Mouse (Mus musculus): ENCODE results near the gene Dnase1l2.

Dnase1l2 gene

GRCm38 (mm10) chr17:24442632-24443155 lies at the start of gene Dnase1l2:
TSS of gene Dnase1l2 (minus strand) at chr17:24443105.
- DNase-seq (ENCODE audit: low spot score): peak; percentile 22

- DNase-seq (ENCODE audit: low spot score): no peak
These were observed 47.5 kb upstream of the Dnase1l2 start for GRCm38 (mm10) chr17:24490399-24490798.

GRCm38 (mm10) chr17:24489265-24490030 lies 46.5 kb upstream of the Dnase1l2 start:
- DNase-seq (ENCODE audit: low spot score): no peak

DNA sequence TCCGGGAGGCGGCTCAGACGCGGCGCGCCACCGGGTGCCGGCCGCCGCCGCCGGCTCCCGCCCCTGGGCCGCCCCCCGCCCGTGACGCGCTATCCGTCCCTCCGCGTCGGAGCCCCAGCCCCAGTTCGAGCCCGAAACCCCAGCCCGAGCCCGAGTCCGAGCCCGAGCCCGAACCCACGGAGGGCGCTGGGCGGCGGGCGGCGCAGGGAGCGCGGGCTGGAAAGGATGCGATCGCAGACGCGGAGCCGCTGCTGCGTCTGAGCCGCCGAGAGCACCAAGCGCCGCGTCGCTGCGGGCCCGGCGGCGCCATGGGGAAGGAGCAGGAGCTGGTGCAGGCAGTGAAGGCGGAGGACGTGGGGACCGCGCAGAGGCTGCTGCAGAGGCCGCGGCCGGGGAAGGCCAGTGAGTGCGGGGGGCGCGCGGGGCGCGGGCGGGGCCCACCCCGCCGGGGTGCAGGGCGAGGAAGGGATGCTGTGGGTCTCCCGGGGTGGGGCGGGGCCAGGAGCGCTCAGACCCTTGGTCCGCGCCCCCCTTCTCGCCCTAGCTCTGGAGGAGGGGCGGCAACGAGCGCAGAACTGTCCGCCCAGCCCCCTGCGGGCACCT lies 45.9 kb upstream of the Dnase1l2 start:
- DNase-seq (ENCODE audit: low spot score): peak; percentile 51

DNA sequence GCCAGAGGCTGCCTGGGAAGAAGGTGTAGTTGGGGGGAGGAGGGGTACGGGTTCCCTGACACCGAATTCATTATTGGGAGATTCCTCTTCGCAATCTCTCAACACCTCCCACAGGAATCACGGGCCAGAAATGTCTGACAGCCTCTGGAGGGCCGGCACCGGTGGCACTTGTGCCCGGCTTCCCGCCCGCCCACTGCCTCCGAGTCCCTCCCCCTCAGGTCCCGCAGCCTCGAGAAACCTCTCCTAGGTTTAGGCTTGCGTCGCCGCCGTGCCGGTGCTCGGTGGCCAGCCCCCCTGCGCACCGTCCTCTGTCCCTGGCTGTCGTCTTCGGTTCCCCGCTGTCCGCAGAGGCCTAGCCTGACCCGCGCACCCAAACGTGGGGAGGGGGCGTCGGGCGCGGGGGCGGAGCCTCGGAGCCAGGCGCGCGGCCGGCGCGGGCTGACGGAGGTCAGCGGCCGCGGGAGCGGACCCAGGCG lies 45.3 kb upstream of the Dnase1l2 start, which contains the start of gene Caskin1:
Caskin1 (plus strand) TSS at position 416 of the 476 bp plus-strand sequence.
- peak; percentile 59 for DNase-seq (ENCODE audit: low spot score)

DNA sequence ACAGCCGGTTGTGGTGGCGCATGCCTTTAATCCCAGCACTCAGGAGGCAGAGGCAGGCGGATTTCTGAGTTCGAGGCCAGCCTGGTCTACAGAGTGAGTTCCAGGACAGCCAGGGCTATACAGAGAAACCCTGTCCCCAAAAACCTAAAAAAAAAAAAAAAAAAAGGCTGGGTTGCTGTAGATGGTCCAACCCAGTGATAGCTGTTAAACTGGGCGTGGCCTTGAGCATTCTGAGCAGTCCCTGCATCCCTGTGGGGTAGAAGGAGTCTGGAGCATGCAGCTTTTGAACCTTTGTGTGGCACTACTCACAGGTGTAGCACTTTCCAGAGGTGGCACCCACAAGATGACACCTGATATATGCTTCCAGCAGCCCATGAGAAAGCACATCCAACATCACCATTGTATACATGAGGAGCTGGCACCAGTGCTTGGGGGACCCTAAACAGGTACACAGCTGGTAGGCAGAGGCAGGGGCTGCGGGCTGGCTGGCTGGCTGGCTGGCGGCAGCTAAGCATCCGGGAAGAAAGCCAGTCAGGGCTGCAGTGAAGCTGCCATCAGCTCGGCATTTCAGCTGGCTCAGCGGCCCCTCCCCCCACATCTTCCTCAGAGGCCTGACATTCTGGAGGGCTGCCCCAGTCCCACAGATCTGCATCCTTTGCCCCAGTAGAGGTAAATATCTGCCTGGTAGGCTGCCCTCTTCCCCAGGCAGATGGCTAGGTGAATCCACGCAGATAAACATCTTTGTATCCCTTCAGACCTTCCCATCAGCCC lies 42.4 kb upstream of the Dnase1l2 start:
- DNase-seq (ENCODE audit: low spot score): no peak

GRCm38 (mm10) chr17:24483495-24483894 lies 40.6 kb upstream of the Dnase1l2 start:
- DNase-seq (ENCODE audit: low spot score): no peak

DNA sequence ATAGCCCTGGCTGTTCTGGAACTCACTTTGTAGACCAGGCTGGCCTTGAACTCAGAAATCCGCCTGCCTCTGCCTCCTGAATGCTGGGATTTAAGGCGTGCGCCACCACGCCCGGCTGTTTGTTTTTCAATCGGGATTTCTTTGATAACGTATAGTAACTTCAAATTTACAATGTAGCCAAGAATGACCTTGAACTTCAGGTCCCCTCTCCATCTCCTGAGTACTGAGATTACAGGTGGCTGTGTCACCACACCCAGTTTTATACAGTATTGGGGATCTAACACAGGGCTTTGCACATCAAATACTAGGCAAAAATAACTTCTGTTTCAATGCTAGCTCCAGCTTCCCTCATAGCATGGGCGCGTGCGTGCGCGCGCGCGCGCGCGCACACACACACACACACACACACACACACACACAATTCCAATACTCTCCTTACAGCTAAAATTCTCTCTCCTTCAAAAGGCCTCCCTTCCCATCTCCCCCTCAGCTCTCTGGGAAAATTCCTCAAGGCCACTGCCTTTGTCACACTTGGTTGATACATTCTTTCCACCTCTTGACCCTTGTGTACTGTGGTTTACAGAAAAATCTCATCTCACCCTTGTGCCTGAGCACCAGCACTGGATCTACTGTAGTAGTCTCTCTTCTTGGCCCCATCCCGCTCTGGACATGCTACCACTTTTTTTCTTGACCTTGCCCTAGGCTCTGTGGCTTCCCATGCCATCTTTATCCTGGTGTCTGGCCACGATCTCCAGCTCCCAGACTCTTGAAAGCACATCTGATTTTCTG lies 38.3 kb upstream of the Dnase1l2 start:
- peak; percentile 69 for DNase-seq (ENCODE audit: low spot score)

GRCm38 (mm10) chr17:24480201-24480826 lies 37.4 kb upstream of the Dnase1l2 start:
- peak; percentile 12 for DNase-seq (ENCODE audit: low spot score)

- DNase-seq (ENCODE audit: low spot score): no peak
These were observed 36.5 kb upstream of the Dnase1l2 start for GRCm38 (mm10) chr17:24479431-24479830.

- DNase-seq (ENCODE audit: low spot score): peak; percentile 95
These were observed 35.9 kb upstream of the Dnase1l2 start, which contains the start of gene Mlst8 for GRCm38 (mm10) chr17:24478663-24479380. TSS of gene Mlst8 (minus strand) at chr17:24479078.

- peak; percentile 28 for DNase-seq (ENCODE audit: low spot score)
These were observed 35.2 kb upstream of the Dnase1l2 start for GRCm38 (mm10) chr17:24477985-24478600.

GRCm38 (mm10) chr17:24477053-24477984 lies 34.4 kb upstream of the Dnase1l2 start:
- DNase-seq (ENCODE audit: low spot score): peak; percentile 14

DNA sequence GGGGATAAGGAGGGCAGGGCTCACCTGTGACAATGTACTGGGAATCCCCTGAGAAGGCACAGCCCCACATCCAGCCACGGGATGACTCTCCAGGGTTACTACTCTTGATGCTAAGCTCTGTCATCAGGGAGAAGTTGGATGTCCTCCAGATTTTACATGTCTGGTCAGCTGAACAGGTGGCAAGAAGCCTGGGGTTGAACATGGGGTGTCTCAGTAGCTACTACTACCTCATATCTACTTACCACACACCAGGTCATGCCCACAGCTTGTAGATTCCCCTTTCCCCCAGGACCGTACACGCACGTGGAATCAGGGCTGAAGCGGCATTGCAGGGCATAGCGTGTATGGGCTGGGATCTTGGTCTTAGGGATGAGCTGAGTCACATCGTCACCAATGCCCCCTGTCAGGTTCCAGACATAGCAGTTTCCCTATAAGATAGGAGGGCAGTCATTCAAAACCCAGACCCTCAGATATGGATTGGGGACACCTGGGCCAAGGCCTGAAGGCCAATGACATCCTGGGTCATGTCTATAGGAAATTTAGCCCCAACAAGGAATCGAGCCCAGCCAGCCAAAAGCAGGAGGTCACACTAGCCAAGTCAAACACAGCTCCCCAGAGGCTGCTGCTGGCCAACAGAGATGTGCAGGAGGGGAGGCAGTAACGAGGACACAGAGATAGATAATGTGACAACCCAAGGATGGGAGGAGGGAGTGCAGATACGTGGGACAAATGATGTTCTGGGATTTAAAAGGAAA lies 33.3 kb upstream of the Dnase1l2 start:
- no peak for DNase-seq (ENCODE audit: low spot score)

DNA sequence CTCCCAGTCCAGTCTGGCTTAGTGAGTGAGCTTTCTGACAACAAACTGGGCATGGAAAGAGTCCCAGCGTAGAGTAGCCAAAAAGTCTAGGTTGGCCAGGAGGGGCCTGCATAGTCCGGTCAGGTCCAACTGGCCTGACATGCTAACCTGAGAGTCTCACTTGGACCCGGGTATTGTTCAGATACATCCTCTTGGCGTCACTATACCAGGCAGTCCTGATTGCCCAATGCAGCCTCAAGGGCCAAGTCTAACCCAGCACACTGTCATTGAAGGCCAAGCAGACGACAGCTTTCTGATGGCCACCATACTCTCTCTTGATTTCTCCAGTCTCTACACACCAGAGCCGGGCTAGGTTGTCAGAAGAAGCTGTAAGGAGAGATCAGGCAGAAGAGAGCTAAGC lies 32.7 kb upstream of the Dnase1l2 start:
- no peak for DNase-seq (ENCODE audit: low spot score)

DNA sequence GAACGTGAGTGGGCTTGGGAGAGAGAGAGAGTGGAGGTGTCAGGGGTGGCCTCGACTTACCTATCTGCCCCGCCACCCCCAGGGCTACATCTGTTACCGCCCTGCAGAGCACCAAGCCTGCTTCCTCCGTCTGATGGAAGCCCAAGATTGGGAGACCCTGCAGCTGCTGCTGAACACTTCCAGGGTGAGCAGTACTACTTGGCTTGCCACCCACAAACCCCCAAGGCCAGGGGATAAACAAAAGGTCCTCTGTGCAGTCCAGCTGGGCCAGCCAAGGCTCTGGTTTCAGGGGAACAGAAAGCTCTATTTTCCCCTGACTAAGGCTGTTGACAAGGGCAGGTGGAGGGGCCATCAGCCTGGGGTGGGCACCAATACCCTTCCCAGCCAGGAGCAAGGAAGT lies 31.7 kb upstream of the Dnase1l2 start:
- DNase-seq (ENCODE audit: low spot score): peak; percentile 62

- peak; percentile 66 for DNase-seq (ENCODE audit: low spot score)
These were observed 30.8 kb upstream of the Dnase1l2 start, which contains the start of gene Bricd5 for GRCm38 (mm10) chr17:24473612-24474275. TSS of gene Bricd5 (plus strand) at chr17:24473884.
